Mouse (Mus musculus) forebrain, embryonic 14.5 days (tissue): ENCODE data around the gene Fam136a. TPM values are rescaled to one million over a fixed set of nuclear protein-coding genes. Genes with fewer than 3 reads are reported as not detected.

Experiments
- ATAC-seq: fragments of 200-750 bp; cut with Nextera tagmentation; 2 replicates; pipeline ENCODE4 v1.8.0; 2017; ENCODE audit warnings: mild to moderate bottlenecking, moderate library complexity
- DNase-seq: peaks from one replicate; pipeline ENCODE4 v3.0.0-alpha.2; 2015; ENCODE audit warnings: low spot score
- H3K27ac ChIP-seq: fragments of 300-500 bp; sonication (generic); 2 replicates; pipeline ENCODE4 v1.5.1; 2014; ENCODE audit warnings: low read depth, mild to moderate bottlenecking, control low read depth, low read length, moderate library complexity
- H3K27me3 ChIP-seq: fragments of 300-500 bp; sonication (generic); replicated peaks from 2 replicates; pipeline ENCODE4 v1.6.1; 2014; ENCODE audit warnings: low read length, control low read depth, mixed read lengths; ENCODE audit not compliant: control insufficient read depth, insufficient read depth
- H3K36me3 ChIP-seq: fragments of 300-500 bp; sonication (generic); 2 replicates; pipeline ENCODE4 v1.6.1; 2014; ENCODE audit warnings: low read length, control low read depth; ENCODE audit not compliant: control insufficient read depth, insufficient read depth
- H3K4me1 ChIP-seq: fragments of 300-500 bp; sonication (generic); 2 replicates; pipeline ENCODE4 v1.6.1; 2014; ENCODE audit warnings: antibody characterized with exemption, low read length, control low read depth; ENCODE audit not compliant: control insufficient read depth, insufficient read depth
- H3K4me2 ChIP-seq: fragments of 300-500 bp; sonication (generic); 2 replicates; pipeline ENCODE4 v1.6.1; 2014; ENCODE audit warnings: mild to moderate bottlenecking, control low read depth, low read length
- H3K4me3 ChIP-seq: fragments of 300-500 bp; sonication (generic); 2 replicates; pipeline ENCODE4 v1.5.1; 2014; ENCODE audit warnings: low read depth, low read length, control low read depth
- H3K9ac ChIP-seq: fragments of 300-500 bp; sonication (generic); 2 replicates; pipeline ENCODE4 v1.6.1; 2014; ENCODE audit warnings: mild to moderate bottlenecking, low read length, control low read depth, moderate library complexity
- H3K9me3 ChIP-seq: fragments of 300-500 bp; sonication (generic); replicated peaks from 2 replicates; pipeline ENCODE4 v1.6.1; 2016; ENCODE audit warnings: low read length, control low read depth, mixed read lengths; ENCODE audit not compliant: control insufficient read depth
- WGBS: fragments of 180-500 bp; shearing (Covaris S2); extraction: QIAGEN DNeasy Blood & Tissue Kit; methylation state at CpG from one replicate; pipeline ENCODE4 v1.1.7; 2014; 5-methylcytosine and 5-hydroxymethylcytosine counted together
- polyA plus RNA-seq: library from polyadenylated mRNA; unstranded; fragments of >200 nt; fragmentation: Nextera tagmentation; extraction: Ambion mirVana; gene quantifications from 2 replicates; pipeline ENCODE4 v1.2.1, GENCODE M21; 2014

The Fam136a gene
- polyA plus RNA-seq, 1 experiment from 2014 or later: 129 TPM

- Histone ChIP-seq H3K27me3 (no peaks in the 10 kb centered on the region), H3K9ac (peak overlapping the region; percentile 96), H3K4me3 (peak overlapping the region; percentile 87), H3K27ac (peak overlapping the region; percentile 91), H3K36me3 (peaks cover 15% of the 10 kb centered on the region), H3K4me2 (peak overlapping the region; percentile 69), H3K9me3 (no peaks in the 10 kb centered on the region), H3K4me1 (peaks cover 17% of the 10 kb centered on the region)
- 5% methylated on average over 14 of the region's 14 CpGs for WGBS
- ATAC-seq (no peak), DNase-seq (no peak)
These were observed 32.0 kb downstream of the Fam136a start for GRCm38 (mm10) chr6:86397257-86397980.

DNA sequence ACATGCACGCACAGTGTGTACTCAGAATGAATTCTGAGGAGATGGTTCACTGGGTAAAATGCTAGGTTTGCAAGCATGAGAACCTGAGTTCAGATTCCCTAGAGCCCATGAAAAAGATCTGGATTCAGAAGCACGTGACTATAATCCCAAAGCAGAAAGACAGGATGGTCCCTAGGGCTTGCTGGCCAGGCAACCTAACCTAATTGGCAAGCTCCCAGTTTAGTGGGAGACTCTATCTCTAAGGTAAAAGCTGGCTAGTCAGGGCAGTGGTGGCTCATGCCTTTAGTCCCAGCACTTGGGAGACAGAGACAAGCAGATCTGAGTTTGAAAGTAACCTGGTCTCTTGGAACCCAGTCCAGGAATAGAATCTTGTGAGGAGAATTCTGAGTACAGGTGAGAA is 33.5 kb downstream of the Fam136a start:
- Histone ChIP-seq H3K27ac (no peak overlapping the region), H3K36me3 (0 out of 2 replicates have a peak, but pooled peaks cover 3% of the 10 kb centered on the region), H3K9me3 (no peaks in the 10 kb centered on the region), H3K9ac (no peak overlapping the region), H3K4me1 (peaks cover 17% of the 10 kb centered on the region), H3K4me3 (no peak overlapping the region), H3K27me3 (no peaks in the 10 kb centered on the region), H3K4me2 (no peak overlapping the region)
- no peak for ATAC-seq
- 93% methylated on average over 2 of the region's 2 CpGs for WGBS
- no peak for DNase-seq

DNA sequence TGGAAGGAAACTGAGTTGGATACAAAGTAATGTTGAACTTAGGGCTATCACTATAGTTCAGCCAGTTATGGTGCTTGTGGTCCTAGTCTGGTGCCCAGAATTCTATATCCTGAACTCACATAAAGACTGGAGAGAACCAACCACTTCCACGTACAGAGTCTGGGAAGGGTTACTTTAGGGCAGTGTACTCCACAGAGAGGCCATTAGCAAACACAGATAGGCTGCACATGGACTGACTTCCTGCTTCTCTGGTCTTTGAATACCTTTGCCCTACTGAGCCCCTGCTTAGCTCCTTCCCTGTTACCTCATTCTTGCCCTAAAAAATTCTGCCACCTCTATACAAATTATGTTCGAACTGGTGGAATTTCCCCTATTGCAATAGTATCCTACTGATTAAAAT is 34.5 kb downstream of the Fam136a start:
- no peaks in the 10 kb centered on the region for H3K27me3 ChIP-seq
- no peak overlapping the region for H3K4me3 ChIP-seq
- 82% methylated on average over 2 of the region's 2 CpGs for WGBS
- no peak for DNase-seq
- no peak overlapping the region for H3K4me2 ChIP-seq
- no peak overlapping the region for H3K9ac ChIP-seq
- no peak overlapping the region for H3K27ac ChIP-seq
- H3K4me1 ChIP-seq: peaks cover 13% of the 10 kb centered on the region
- H3K9me3 ChIP-seq: no peaks in the 10 kb centered on the region
- no peak for ATAC-seq
- H3K36me3 ChIP-seq: no peaks in the 10 kb centered on the region

DNA sequence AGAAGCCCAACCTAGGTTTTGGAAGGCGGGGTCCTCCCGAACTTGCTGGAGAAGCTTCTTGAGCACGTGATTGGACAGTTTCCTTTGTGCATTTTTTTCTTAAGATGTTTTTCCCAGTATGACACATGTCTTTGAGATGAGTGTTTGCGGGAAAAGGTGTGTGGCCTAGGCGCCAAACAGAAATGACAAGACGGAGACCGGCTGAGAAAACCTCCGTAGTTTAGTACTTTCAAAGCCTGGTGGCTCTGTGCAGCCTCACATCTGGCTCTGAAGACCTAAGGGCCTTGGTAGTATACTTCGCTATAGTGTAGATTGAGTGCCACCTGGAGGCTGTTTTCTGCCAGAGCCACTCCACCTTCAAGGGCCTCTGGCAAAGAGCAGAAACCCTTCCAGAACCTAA is 35.5 kb downstream of the Fam136a start:
- ATAC-seq: no peak
- H3K9me3 ChIP-seq: no peaks in the 10 kb centered on the region
- H3K27me3 ChIP-seq: no peaks in the 10 kb centered on the region
- peak overlapping the region; percentile 9; the same call in 1 of the 2 replicates for H3K4me3 ChIP-seq
- 9% methylated on average over 9 of the region's 9 CpGs for WGBS
- no peak overlapping the region for H3K27ac ChIP-seq
- no peak overlapping the region for H3K9ac ChIP-seq
- no peaks in the 10 kb centered on the region for H3K36me3 ChIP-seq
- H3K4me2 ChIP-seq: peak overlapping the region; percentile 27
- peak; percentile 77 for DNase-seq
- H3K4me1 ChIP-seq: peaks cover 5% of the 10 kb centered on the region; the same call in 1 of the 2 replicates

- WGBS: 36% methylated on average over 12 of the region's 12 CpGs
- Histone ChIP-seq H3K4me1 (peaks cover 10% of the 10 kb centered on the region; the same call in 1 of the 2 replicates), H3K4me3 (peak overlapping the region; percentile 60), H3K9me3 (no peaks in the 10 kb centered on the region), H3K36me3 (0 out of 2 replicates have a peak, but pooled peaks cover 7% of the 10 kb centered on the region), H3K27ac (no peak overlapping the region), H3K9ac (no peak overlapping the region; the same call in 1 of the 2 replicates), H3K27me3 (no peaks in the 10 kb centered on the region), H3K4me2 (peak overlapping the region; percentile 47)
- peak; percentile 7 for DNase-seq
- no peak for ATAC-seq
These were observed 37.5 kb downstream of the Fam136a start for GRCm38 (mm10) chr6:86402681-86403607.

DNA sequence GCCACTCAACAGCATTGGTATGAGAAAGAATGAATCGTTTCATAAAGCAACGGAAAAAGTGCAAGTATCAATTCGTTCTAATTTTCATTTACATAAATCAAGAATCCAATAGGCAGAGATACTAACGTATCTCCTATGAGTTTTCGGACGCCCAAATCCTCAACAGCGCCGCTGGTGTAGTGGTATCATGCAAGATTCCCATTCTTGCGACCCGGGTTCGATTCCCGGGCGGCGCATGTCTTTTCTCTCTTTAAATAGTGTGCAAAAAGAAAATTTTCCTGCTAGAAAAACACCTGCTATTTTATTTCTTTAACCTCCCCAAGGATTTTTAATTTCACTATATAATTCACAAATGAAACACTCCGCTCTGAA is 38.3 kb downstream of the Fam136a start:
- no peaks in the 10 kb centered on the region for H3K9me3 ChIP-seq
- ATAC-seq (peak; percentile 76), DNase-seq (peak; percentile 93)
- WGBS: under 1% methylated on average over 15 of the region's 15 CpGs
- no peaks in the 10 kb centered on the region for H3K27me3 ChIP-seq
- H3K4me1 ChIP-seq: peaks cover 10% of the 10 kb centered on the region; the same call in 1 of the 2 replicates
- peak overlapping the region; percentile 60 for H3K4me3 ChIP-seq
- peaks cover 7% of the 10 kb centered on the region; the same call in 1 of the 2 replicates for H3K36me3 ChIP-seq
- peak overlapping the region; percentile 100 for H3K27ac ChIP-seq
- peak overlapping the region; percentile 47 for H3K4me2 ChIP-seq
- H3K9ac ChIP-seq: peak overlapping the region; percentile 96

- Histone ChIP-seq H3K4me3 (peak within 1 kb of the TSS; percentile 60), H3K9ac (peak within 1 kb of the TSS; percentile 96), H3K4me1 (peaks cover 10% of the 10 kb centered on the region; the same call in 1 of the 2 replicates), H3K36me3 (peaks cover 11% of the 10 kb centered on the region; the same call in 1 of the 2 replicates), H3K27me3 (no peaks in the 10 kb centered on the region), H3K4me2 (peak within 1 kb of the TSS; percentile 51), H3K27ac (peak within 1 kb of the TSS; percentile 100), H3K9me3 (no peaks in the 10 kb centered on the region)
- DNase-seq (peak; percentile 100), ATAC-seq (peak; percentile 97)
- under 1% methylated on average over 62 of the region's 62 CpGs for WGBS
These were observed 38.8 kb downstream of the Fam136a start, which contains the start of gene Tia1 for GRCm38 (mm10) chr6:86404100-86404861. TSS of gene Tia1 (plus strand) at chr6:86404219.

DNA sequence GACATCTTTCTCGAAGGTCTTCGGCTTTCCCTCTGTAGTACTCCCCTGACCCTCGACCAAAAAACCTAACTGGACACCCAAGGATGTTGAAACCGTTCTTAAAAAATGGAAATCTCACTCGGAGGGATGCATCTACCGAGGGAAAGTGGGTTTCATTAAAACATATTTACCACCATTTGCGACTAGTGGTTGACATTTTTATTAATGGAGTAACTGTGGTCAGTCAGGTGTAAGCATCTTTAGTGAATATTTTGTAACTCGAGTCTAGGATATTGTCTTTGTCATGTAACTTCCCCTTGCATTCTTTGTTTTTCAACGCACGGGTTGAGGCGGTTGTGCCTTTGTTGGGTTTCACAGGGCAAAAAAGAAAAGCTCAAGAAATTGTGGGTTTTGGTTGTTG is 39.5 kb downstream of the Fam136a start:
- peak; percentile 47 for DNase-seq
- no peak for ATAC-seq
- H3K9ac ChIP-seq: peak overlapping the region; percentile 96

More for the DNA sequence above, 39.5 kb downstream of the Fam136a start:
- H3K36me3 ChIP-seq: peaks cover 11% of the 10 kb centered on the region; the same call in 1 of the 2 replicates
- peak overlapping the region; percentile 100 for H3K27ac ChIP-seq
- H3K9me3 ChIP-seq: no peaks in the 10 kb centered on the region
- H3K4me1 ChIP-seq: peaks cover 13% of the 10 kb centered on the region; the same call in 1 of the 2 replicates
- H3K4me2 ChIP-seq: peak overlapping the region; percentile 51
- under 1% methylated on average over 11 of the region's 11 CpGs for WGBS
- peak overlapping the region; percentile 60 for H3K4me3 ChIP-seq
- no peaks in the 10 kb centered on the region for H3K27me3 ChIP-seq
